Mouse (Mus musculus) midbrain, embryonic 10.5 days (tissue): Measurements from ENCODE around the gene Dscam. TPM values are rescaled to one million over a fixed set of nuclear protein-coding genes. Genes with fewer than 3 reads are reported as not detected.

Source experiments
- DNase-seq: peaks from one replicate; pipeline ENCODE4 v3.0.0-alpha.2; 2017; ENCODE audit warnings: low spot score
- H3K27ac ChIP-seq: fragments of 300-500 bp; sonication (generic); replicated peaks from 2 replicates; pipeline ENCODE4 v1.5.1; 2016; ENCODE audit warnings: mild to moderate bottlenecking
- H3K27me3 ChIP-seq: fragments of 300-500 bp; sonication (generic); 2 replicates; pipeline ENCODE4 v1.6.1; 2016; ENCODE audit warnings: low read depth, mild to moderate bottlenecking; ENCODE audit not compliant: poor library complexity, severe bottlenecking
- H3K36me3 ChIP-seq: fragments of 300-500 bp; sonication (generic); 2 replicates; pipeline ENCODE4 v1.6.1; 2016; ENCODE audit warnings: mild to moderate bottlenecking, moderate library complexity
- H3K4me1 ChIP-seq: fragments of 300-500 bp; sonication (generic); 2 replicates; pipeline ENCODE4 v1.6.1; 2016
- H3K4me3 ChIP-seq: fragments of 300-500 bp; sonication (generic); 2 replicates; pipeline ENCODE4 v1.5.1; 2016; ENCODE audit warnings: mild to moderate bottlenecking, moderate library complexity
- H3K9me3 ChIP-seq: fragments of 300-500 bp; sonication (generic); replicated peaks from 2 replicates; pipeline ENCODE4 v1.6.1; 2016; ENCODE audit warnings: mild to moderate bottlenecking
- WGBS: fragments of 180-500 bp; shearing (Covaris S2); methylation state at CpG from one replicate; pipeline ENCODE4 v1.1.7; 2016; 5-methylcytosine and 5-hydroxymethylcytosine counted together
- polyA plus RNA-seq: library from polyadenylated mRNA; unstranded; fragments of >200 nt; fragmentation: Nextera tagmentation; extraction: Ambion mirVana; gene quantifications from 2 replicates; pipeline ENCODE4 v1.2.1, GENCODE M21; 2016

Dscam gene
- polyA plus RNA-seq, 1 experiment from 2014 or later, result 0.46 TPM

GRCm38 (mm10) chr16:96668478-96668877 lies 502.1 kb downstream of the Dscam start:
- H3K4me3 ChIP-seq, result no peak overlapping the region
- H3K9me3 ChIP-seq, result no peaks in the 10 kb centered on the region
- H3K4me1 ChIP-seq, result peaks cover 5% of the 10 kb centered on the region
- H3K27me3 ChIP-seq, result no peaks in the 10 kb centered on the region
- H3K36me3 ChIP-seq, result no peaks in the 10 kb centered on the region
- 72% methylated on average over 1 of the region's 1 CpGs for whole genome bisulfite sequencing
- DNase-seq, result no peak
- H3K27ac ChIP-seq, result no peak overlapping the region

GRCm38 (mm10) chr16:96661073-96661472 lies 509.5 kb downstream of the Dscam start:
- Histone ChIP-seq H3K4me3 (no peak overlapping the region), H3K36me3 (no peaks in the 10 kb centered on the region), H3K4me1 (no peaks in the 10 kb centered on the region), H3K27me3 (no peaks in the 10 kb centered on the region), H3K9me3 (no peaks in the 10 kb centered on the region), H3K27ac (no peak overlapping the region)
- 88% methylated on average over 3 of the region's 3 CpGs for WGBS
- DNase-seq, result no peak

GRCm38 (mm10) chr16:96659275-96659674 lies 511.3 kb downstream of the Dscam start:
- H3K4me1 ChIP-seq, result no peaks in the 10 kb centered on the region
- H3K27ac ChIP-seq, result no peak overlapping the region
- H3K9me3 ChIP-seq, result no peaks in the 10 kb centered on the region
- WGBS, result 75% methylated on average over 5 of the region's 5 CpGs
- DNase-seq, result no peak
- no peak overlapping the region for H3K4me3 ChIP-seq
- no peaks in the 10 kb centered on the region for H3K36me3 ChIP-seq
- no peaks in the 10 kb centered on the region for H3K27me3 ChIP-seq

- no peak overlapping the region for H3K4me3 ChIP-seq
- no peak for DNase-seq
- H3K36me3 ChIP-seq, result no peaks in the 10 kb centered on the region
- no peaks in the 10 kb centered on the region for H3K9me3 ChIP-seq
- WGBS, result 91% methylated on average over 4 of the region's 4 CpGs
- H3K4me1 ChIP-seq, result no peaks in the 10 kb centered on the region
- H3K27ac ChIP-seq, result no peak overlapping the region
- H3K27me3 ChIP-seq, result no peaks in the 10 kb centered on the region
Observed at GRCm38 (mm10) chr16:96655548-96655947, 515.0 kb downstream of the Dscam start.

GRCm38 (mm10) chr16:96654054-96654453 lies 516.5 kb downstream of the Dscam start:
- DNase-seq, result no peak
- WGBS, result 92% methylated on average over 4 of the region's 4 CpGs
- no peaks in the 10 kb centered on the region for H3K4me1 ChIP-seq

GRCm38 (mm10) chr16:96651444-96651843 lies 519.1 kb downstream of the Dscam start:
- H3K9me3 ChIP-seq, result no peaks in the 10 kb centered on the region
- 94% methylated on average over 3 of the region's 3 CpGs for WGBS

More at GRCm38 (mm10) chr16:96654054-96654453, 516.5 kb downstream of the Dscam start:
- Histone ChIP-seq H3K27ac (no peak overlapping the region), H3K4me3 (no peak overlapping the region), H3K9me3 (no peaks in the 10 kb centered on the region), H3K27me3 (no peaks in the 10 kb centered on the region), H3K36me3 (no peaks in the 10 kb centered on the region)

GRCm38 (mm10) chr16:96640101-96640500 lies 530.5 kb downstream of the Dscam start:
- Histone ChIP-seq H3K4me3 (no peak overlapping the region), H3K9me3 (no peaks in the 10 kb centered on the region), H3K27me3 (no peaks in the 10 kb centered on the region), H3K27ac (no peak overlapping the region), H3K4me1 (peaks cover 6% of the 10 kb centered on the region; the same call in 1 of the 2 replicates), H3K36me3 (no peaks in the 10 kb centered on the region)
- DNase-seq, result no peak
- 79% methylated on average over 3 of the region's 3 CpGs for WGBS

More at GRCm38 (mm10) chr16:96651444-96651843, 519.1 kb downstream of the Dscam start:
- Histone ChIP-seq H3K27me3 (no peaks in the 10 kb centered on the region), H3K4me1 (no peaks in the 10 kb centered on the region), H3K27ac (no peak overlapping the region), H3K36me3 (no peaks in the 10 kb centered on the region), H3K4me3 (no peak overlapping the region)
- no peak for DNase-seq

- no peak for DNase-seq
- Histone ChIP-seq H3K4me3 (no peak overlapping the region), H3K9me3 (no peaks in the 10 kb centered on the region), H3K27ac (no peak overlapping the region), H3K36me3 (no peaks in the 10 kb centered on the region), H3K4me1 (0 out of 2 replicates have a peak, but pooled peaks cover 4% of the 10 kb centered on the region), H3K27me3 (no peaks in the 10 kb centered on the region)
- WGBS, result 80% methylated on average over 2 of the region's 2 CpGs
Observed at GRCm38 (mm10) chr16:96635916-96636315, 534.6 kb downstream of the Dscam start.

- H3K9me3 ChIP-seq, result no peaks in the 10 kb centered on the region
- H3K27me3 ChIP-seq, result no peaks in the 10 kb centered on the region
- no peak overlapping the region for H3K4me3 ChIP-seq
- DNase-seq, result no peak
- H3K27ac ChIP-seq, result no peak overlapping the region
- H3K36me3 ChIP-seq, result no peaks in the 10 kb centered on the region
- no peaks in the 10 kb centered on the region for H3K4me1 ChIP-seq
Observed at GRCm38 (mm10) chr16:96634791-96635143, 535.8 kb downstream of the Dscam start.

GRCm38 (mm10) chr16:96634097-96634790 lies 536.3 kb downstream of the Dscam start:
- DNase-seq, result no peak
- Histone ChIP-seq H3K9me3 (no peaks in the 10 kb centered on the region), H3K27ac (no peak overlapping the region), H3K36me3 (no peaks in the 10 kb centered on the region), H3K4me3 (no peak overlapping the region), H3K4me1 (no peaks in the 10 kb centered on the region), H3K27me3 (no peaks in the 10 kb centered on the region)
- whole genome bisulfite sequencing, result 90% methylated on average over 4 of the region's 4 CpGs

GRCm38 (mm10) chr16:96630241-96630640 lies 540.3 kb downstream of the Dscam start:
- H3K4me1 ChIP-seq, result no peaks in the 10 kb centered on the region
- no peaks in the 10 kb centered on the region for H3K9me3 ChIP-seq
- WGBS, result 85% methylated on average over 7 of the region's 7 CpGs
- no peaks in the 10 kb centered on the region for H3K27me3 ChIP-seq
- no peak for DNase-seq
- no peaks in the 10 kb centered on the region for H3K36me3 ChIP-seq
- no peak overlapping the region for H3K27ac ChIP-seq
- H3K4me3 ChIP-seq, result no peak overlapping the region

GRCm38 (mm10) chr16:96629623-96630022 lies 540.9 kb downstream of the Dscam start:
- peaks cover 6% of the 10 kb centered on the region for H3K4me1 ChIP-seq
- no peak for DNase-seq
- no peak overlapping the region for H3K27ac ChIP-seq
- H3K4me3 ChIP-seq, result no peak overlapping the region
- no peaks in the 10 kb centered on the region for H3K36me3 ChIP-seq
- no peaks in the 10 kb centered on the region for H3K9me3 ChIP-seq
- WGBS, result 93% methylated on average over 5 of the region's 5 CpGs
- H3K27me3 ChIP-seq, result no peaks in the 10 kb centered on the region

GRCm38 (mm10) chr16:96625468-96625867 lies 545.1 kb downstream of the Dscam start:
- Histone ChIP-seq H3K9me3 (no peaks in the 10 kb centered on the region), H3K36me3 (no peaks in the 10 kb centered on the region), H3K27ac (no peak overlapping the region), H3K27me3 (no peaks in the 10 kb centered on the region), H3K4me3 (no peak overlapping the region), H3K4me1 (peaks cover 7% of the 10 kb centered on the region)
- 76% methylated on average over 4 of the region's 4 CpGs for WGBS
- DNase-seq, result no peak
